Mouse (Mus musculus): ENCODE measurements around the gene Calcoco1. TPM values are rescaled to one million over a fixed set of nuclear protein-coding genes. Genes with fewer than 3 reads are reported as not detected.

Gene Calcoco1
- polyA plus RNA-seq, 1 experiment: 56.0 TPM

GRCm38 (mm10) chr15:102676345-102676744 is 45.6 kb downstream of the Calcoco1 start:
- Histone ChIP-seq H3K4me1 (ENCODE audit: control insufficient read depth, insufficient read depth, low read length) (no peaks in the 10 kb centered on the region; the same call in 1 of the 2 replicates), H3K27ac (ENCODE audit: insufficient read depth, low read length) (no peak overlapping the region), H3K27me3 (ENCODE audit: control insufficient read depth, insufficient read depth, low read length) (no peaks in the 10 kb centered on the region), H3K4me3 (replicated peaks; ENCODE audit: insufficient read depth, low read depth, low read length) (no peak overlapping the region)
- TF ChIP-seq POLR2A (IDR thresholded peaks at IDR 0.05; ENCODE audit: borderline replicate concordance, insufficient read depth, low read length) (no peak), CTCF (IDR thresholded peaks at IDR 0.05; ENCODE audit: borderline replicate concordance, insufficient read depth, low read depth, low read length) (no peak)
- WGBS: 91% methylated on average over 2 of the region's 2 CpGs
- DNase-seq: no peak

- Histone ChIP-seq H3K27me3 (ENCODE audit: control insufficient read depth, insufficient read depth, low read length) (no peaks in the 10 kb centered on the region), H3K4me1 (ENCODE audit: control insufficient read depth, insufficient read depth, low read length) (peaks cover 4% of the 10 kb centered on the region), H3K27ac (ENCODE audit: insufficient read depth, low read length) (no peak overlapping the region), H3K4me3 (replicated peaks; ENCODE audit: insufficient read depth, low read depth, low read length) (peak overlapping the region; percentile 41)
- no peak; the same call in 1 of the 2 replicates for TF ChIP-seq POLR2A (IDR thresholded peaks at IDR 0.05; ENCODE audit: borderline replicate concordance, insufficient read depth, low read length)
- TF ChIP-seq CTCF (IDR thresholded peaks at IDR 0.05; ENCODE audit: borderline replicate concordance, insufficient read depth, low read depth, low read length): no peak
- peak; percentile 53 to 78 for DNase-seq
- WGBS: 20% methylated on average over 10 of the region's 10 CpGs
Measured at GRCm38 (mm10) chr15:102673548-102673947, 48.4 kb downstream of the Calcoco1 start.

- WGBS: 9% methylated on average over 37 of the region's 37 CpGs
- peak within 1 kb of the TSS; percentile 96 for H3K27ac ChIP-seq (ENCODE audit: insufficient read depth, low read length)
- TF ChIP-seq CTCF (IDR thresholded peaks at IDR 0.05; ENCODE audit: borderline replicate concordance, insufficient read depth, low read depth, low read length) (no peak), POLR2A (IDR thresholded peaks at IDR 0.05; ENCODE audit: borderline replicate concordance, insufficient read depth, low read length) (no peak)
- DNase-seq: peak; percentile 52 to 67
- no peaks in the 10 kb centered on the region for H3K27me3 ChIP-seq (ENCODE audit: control insufficient read depth, insufficient read depth, low read length)
- peaks cover 4% of the 10 kb centered on the region for H3K4me1 ChIP-seq (ENCODE audit: control insufficient read depth, insufficient read depth, low read length)
- H3K4me3 ChIP-seq (replicated peaks; ENCODE audit: insufficient read depth, low read depth, low read length): peak within 1 kb of the TSS; percentile 61
Measured at GRCm38 (mm10) chr15:102672215-102673071, 49.5 kb downstream of the Calcoco1 start, which contains the start of gene Atp5g2. Gene Atp5g2 (minus strand): TSS chr15:102672352.

GRCm38 (mm10) chr15:102671721-102672214 is 50.2 kb downstream of the Calcoco1 start:
- H3K4me3 ChIP-seq (replicated peaks; ENCODE audit: insufficient read depth, low read depth, low read length): peak overlapping the region; percentile 61
- peaks cover 4% of the 10 kb centered on the region for H3K4me1 ChIP-seq (ENCODE audit: control insufficient read depth, insufficient read depth, low read length)
- TF ChIP-seq POLR2A (IDR thresholded peaks at IDR 0.05; ENCODE audit: borderline replicate concordance, insufficient read depth, low read length) (peak; percentile 43; the same call in 1 of the 2 replicates), CTCF (IDR thresholded peaks at IDR 0.05; ENCODE audit: borderline replicate concordance, insufficient read depth, low read depth, low read length) (no peak)
- under 1% methylated on average over 34 of the region's 34 CpGs for WGBS
- peak; percentile 82 for DNase-seq
- no peaks in the 10 kb centered on the region for H3K27me3 ChIP-seq (ENCODE audit: control insufficient read depth, insufficient read depth, low read length)
- peak overlapping the region; percentile 96 for H3K27ac ChIP-seq (ENCODE audit: insufficient read depth, low read length)

GRCm38 (mm10) chr15:102670767-102671575 is 51.0 kb downstream of the Calcoco1 start:
- DNase-seq: peak; percentile 100
- peaks cover 4% of the 10 kb centered on the region for H3K4me1 ChIP-seq (ENCODE audit: control insufficient read depth, insufficient read depth, low read length)
- H3K27me3 ChIP-seq (ENCODE audit: control insufficient read depth, insufficient read depth, low read length): no peaks in the 10 kb centered on the region
- H3K4me3 ChIP-seq (replicated peaks; ENCODE audit: insufficient read depth, low read depth, low read length): peak overlapping the region; percentile 71
- H3K27ac ChIP-seq (ENCODE audit: insufficient read depth, low read length): peak overlapping the region; percentile 99
- TF ChIP-seq POLR2A (IDR thresholded peaks at IDR 0.05; ENCODE audit: borderline replicate concordance, insufficient read depth, low read length): peak; percentile 89
- TF ChIP-seq CTCF (IDR thresholded peaks at IDR 0.05; ENCODE audit: borderline replicate concordance, insufficient read depth, low read depth, low read length): peak; percentile 99
- WGBS: under 1% methylated on average over 53 of the region's 53 CpGs

- no peak for TF ChIP-seq CTCF (IDR thresholded peaks at IDR 0.05; ENCODE audit: borderline replicate concordance, insufficient read depth, low read depth, low read length)
- no peak for TF ChIP-seq POLR2A (IDR thresholded peaks at IDR 0.05; ENCODE audit: borderline replicate concordance, insufficient read depth, low read length)
- WGBS: 6% methylated on average over 6 of the region's 6 CpGs
- H3K27ac ChIP-seq (ENCODE audit: insufficient read depth, low read length): peak overlapping the region; percentile 99
- peak in 1 of 2 experiments; percentile 47 for DNase-seq
- peaks cover 6% of the 10 kb centered on the region for H3K4me1 ChIP-seq (ENCODE audit: control insufficient read depth, insufficient read depth, low read length)
- H3K4me3 ChIP-seq (replicated peaks; ENCODE audit: insufficient read depth, low read depth, low read length): peak overlapping the region; percentile 71
- no peaks in the 10 kb centered on the region for H3K27me3 ChIP-seq (ENCODE audit: control insufficient read depth, insufficient read depth, low read length)
Measured at GRCm38 (mm10) chr15:102670281-102670680, 51.7 kb downstream of the Calcoco1 start.

- no peak overlapping the region for H3K4me3 ChIP-seq (replicated peaks; ENCODE audit: insufficient read depth, low read depth, low read length)
- peaks cover 6% of the 10 kb centered on the region for H3K4me1 ChIP-seq (ENCODE audit: control insufficient read depth, insufficient read depth, low read length)
- DNase-seq: no peak
- TF ChIP-seq POLR2A (IDR thresholded peaks at IDR 0.05; ENCODE audit: borderline replicate concordance, insufficient read depth, low read length): no peak
- TF ChIP-seq CTCF (IDR thresholded peaks at IDR 0.05; ENCODE audit: borderline replicate concordance, insufficient read depth, low read depth, low read length): no peak
- H3K27ac ChIP-seq (ENCODE audit: insufficient read depth, low read length): no peak overlapping the region
- WGBS: 72% methylated on average over 8 of the region's 8 CpGs
- no peaks in the 10 kb centered on the region for H3K27me3 ChIP-seq (ENCODE audit: control insufficient read depth, insufficient read depth, low read length)
Measured at GRCm38 (mm10) chr15:102669571-102669970, 52.4 kb downstream of the Calcoco1 start.

Measured in cerebellum, adult 2 months (tissue).